Mouse (Mus musculus) erythroid progenitor cell, adult 5-6 weeks (primary cell): ENCODE results near the gene Gdpd5. TPM values are rescaled to one million over a fixed set of nuclear protein-coding genes. Genes with fewer than 3 reads are reported as not detected.

Experiments used
- total RNA-seq, 2 experiments: library from RNA; stranded (forward) in 1 of 2; stranded (reverse) in 1 of 2; fragments of 150-400 nt in 1 of 2; fragments of 186-747, 209-891 nt in 1 of 2; gene quantifications; 2 replicates each; pipeline versions ENCODE4 v1.2.3 to v1.2.4; 2015 to 2017; ENCODE audit warnings: low replicate concordance in 2 of 2

The Gdpd5 gene
- total RNA-seq, 2 experiments from 2014 or later, result not detected

Other genes with a start within 250 kb of the Gdpd5 start
- 10.5 and 32.4 TPM in 2 replicates for gene Uvrag, start 240.3 kb upstream of the Gdpd5 start, total RNA-seq (2015; ENCODE audit: low replicate concordance)
- gene Uvrag, start 240.3 kb upstream of the Gdpd5 start, total RNA-seq (2017; ENCODE audit: low replicate concordance), result 9.6 and 15.6 TPM in 2 replicates
- 0.42 and 7.6 TPM in 2 replicates for gene Dgat2, start 198.7 kb upstream of the Gdpd5 start, total RNA-seq (2015; ENCODE audit: low replicate concordance)
- gene Dgat2, start 198.7 kb upstream of the Gdpd5 start, total RNA-seq (2017; ENCODE audit: low replicate concordance), result 0.90 and 2.8 TPM in 2 replicates
- 8.6 and 18.4 TPM in 2 replicates for gene Mogat2, start 142.8 kb upstream of the Gdpd5 start, total RNA-seq (2015; ENCODE audit: low replicate concordance)
- gene Mogat2, start 142.8 kb upstream of the Gdpd5 start, total RNA-seq (2017; ENCODE audit: low replicate concordance), result 2.3 TPM in 1 of 2 replicates, not detected in the other
- not detected in 2 replicates for gene Map6, start 114.0 kb upstream of the Gdpd5 start, total RNA-seq (2015; ENCODE audit: low replicate concordance)
- not detected in 2 replicates for gene Map6, start 114.0 kb upstream of the Gdpd5 start, total RNA-seq (2017; ENCODE audit: low replicate concordance)
- 1.1 TPM in 1 of 2 replicates, not detected in the other for gene Serpinh1, start 28.2 kb upstream of the Gdpd5 start, total RNA-seq (2015; ENCODE audit: low replicate concordance)
- gene Serpinh1, start 28.2 kb upstream of the Gdpd5 start, total RNA-seq (2017; ENCODE audit: low replicate concordance), result 1.4 and 1.5 TPM in 2 replicates
- gene Klhl35, start 84.6 kb downstream of the Gdpd5 start, total RNA-seq (2015; ENCODE audit: low replicate concordance), result not detected in 2 replicates
- gene Klhl35, start 84.6 kb downstream of the Gdpd5 start, total RNA-seq (2017; ENCODE audit: low replicate concordance), result not detected in 2 replicates
- 386 and 406 TPM in 2 replicates for gene Rps3, start 102.3 kb downstream of the Gdpd5 start, total RNA-seq (2015; ENCODE audit: low replicate concordance)
- gene Rps3, start 102.3 kb downstream of the Gdpd5 start, total RNA-seq (2017; ENCODE audit: low replicate concordance), result 293 and 564 TPM in 2 replicates
- gene Arrb1, start 154.1 kb downstream of the Gdpd5 start, total RNA-seq (2015; ENCODE audit: low replicate concordance), result 184 TPM in 2 replicates
- gene Arrb1, start 154.1 kb downstream of the Gdpd5 start, total RNA-seq (2017; ENCODE audit: low replicate concordance), result 538 and 553 TPM in 2 replicates
- 0.42 and 1.1 TPM in 2 replicates for gene Tpbgl, start 245.7 kb downstream of the Gdpd5 start, total RNA-seq (2015; ENCODE audit: low replicate concordance)
- gene Tpbgl, start 245.7 kb downstream of the Gdpd5 start, total RNA-seq (2017; ENCODE audit: low replicate concordance), result 0.39 and 0.83 TPM in 2 replicates